Mouse (Mus musculus) c-Kit-positive CD71-positive TER-119-positive erythroid progenitor cells, embryonic 14.5 days (primary cell): ENCODE results near the gene Vmn1r165.
"Not testable (repeated sequence)": the region's sequence is repeated elsewhere in the genome, so short reads cannot be mapped to it uniquely, and the experiment has no call there.

Experiments used
- DNase-seq: peaks from one replicate; pipeline ENCODE4 v3.0.0-alpha.2; 2013; ENCODE audit warnings: low spot score

Vmn1r165 gene

GRCm38 (mm10) chr7:23217032-23217431 lies at the start of gene Vmn1r165:
Gene Vmn1r165 (plus strand): TSS chr7:23217332.
- DNase-seq = not testable (repeated sequence)

DNA sequence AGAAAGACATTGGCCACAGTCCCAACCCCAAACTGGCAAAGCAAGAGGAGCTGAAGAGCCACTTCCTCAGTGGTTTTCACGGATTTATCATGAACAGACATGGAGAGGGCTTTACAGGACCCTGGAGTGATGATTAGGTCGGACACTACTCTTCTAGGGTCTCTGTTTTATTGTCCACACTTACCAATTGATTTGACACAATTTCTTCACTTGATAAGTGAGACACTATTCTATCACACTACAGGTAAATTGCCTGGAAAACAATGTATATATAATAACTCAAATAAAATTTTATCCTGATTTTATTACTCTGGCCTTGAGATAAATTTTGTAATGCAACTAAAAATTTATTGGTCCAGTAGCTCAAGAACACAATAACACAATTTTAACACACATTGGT lies 34.5 kb downstream of the Vmn1r165 start, which contains the start of gene Vmn1r166:
Gene Vmn1r166 (minus strand): TSS at position 101 of the 400 bp plus-strand sequence.
- not testable (repeated sequence) for DNase-seq
